Comparison of ENCODE assay signal across 9 mouse cellular contexts in genomic region chr1:92847873-92848839, GRCm38 (mm10). TPM values are rescaled to one million over a fixed set of nuclear protein-coding genes. Genes with fewer than 3 reads are reported as not detected.
DNase-seq lines count a peak whose midpoint lies in the region; ATAC-seq and TF ChIP-seq lines count a peak whose summit lies in the region.
"Had no signal": no experiment of that assay in that cellular context is flagged by ENCODE, and none has a peak within 500 bp of the region (broad histone marks: within the 10 kb centered on the region; RNA-seq: fewer than 3 reads in every experiment).

No protein-coding gene starts in this region.

- ATAC-seq in lung, embryonic 15.5 days (ENCODE audit: borderline replicate concordance, extremely low read depth, low FRiP score, low TSS enrichment), result no peak
- ATAC-seq in stomach, embryonic 15.5 days (ENCODE audit: insufficient read depth, low FRiP score, low read depth), result no peak

- peaks cover 7% of the 10 kb centered on the region; the same call in 1 of the 2 replicates for H3K4me1 ChIP-seq in lung, embryonic 15.5 days
- 0 out of 2 replicates have a peak, but pooled peaks cover 2% of the 10 kb centered on the region for H3K4me1 ChIP-seq in lung, adult 2 months (ENCODE audit: control insufficient read depth, insufficient read depth, low read length)
- peaks cover 61% of the 10 kb centered on the region for H3K4me1 ChIP-seq in forebrain, embryonic 10.5 days
- H3K4me1 ChIP-seq in stomach, embryonic 15.5 days, result peaks cover 13% of the 10 kb centered on the region

- peak overlapping the region; percentile 23; the same call in 1 of the 2 replicates for H3K4me3 ChIP-seq in lung, embryonic 15.5 days
- H3K4me3 ChIP-seq in lung, adult 2 months (replicated peaks; ENCODE audit: extremely low read depth, low read depth, low read length), result no peak overlapping the region
- H3K4me3 ChIP-seq in forebrain, embryonic 10.5 days, result peak overlapping the region; percentile 46
- H3K4me3 ChIP-seq in stomach, embryonic 15.5 days (replicated peaks), result peak overlapping the region; percentile 28

- H3K27me3 ChIP-seq in lung, embryonic 15.5 days, result peaks cover 9% of the 10 kb centered on the region
- no peaks in the 10 kb centered on the region; the same call in 1 of the 2 replicates for H3K27me3 ChIP-seq in forebrain, embryonic 10.5 days (ENCODE audit: poor library complexity, severe bottlenecking)
- H3K27me3 ChIP-seq in stomach, embryonic 15.5 days (replicated peaks), result no peaks in the 10 kb centered on the region

- H3K27ac ChIP-seq in lung, embryonic 15.5 days, result no peak overlapping the region
- H3K27ac ChIP-seq in forebrain, embryonic 10.5 days, result peak overlapping the region; percentile 77
- H3K27ac ChIP-seq in stomach, embryonic 15.5 days, result no peak overlapping the region
- H3K27ac ChIP-seq: macrophage had no signal

- WGBS in lung, embryonic 15.5 days, result 9% methylated on average over 41 of the region's 41 CpGs
- WGBS in lung, adult 2 months, result 23% methylated on average over 41 of the region's 41 CpGs
- WGBS in forebrain, embryonic 10.5 days, result 6% methylated on average over 41 of the region's 41 CpGs
- WGBS in stomach, embryonic 15.5 days, result 12% methylated on average over 39 of the region's 41 CpGs

- no peaks in the 10 kb centered on the region for H3K9me3 ChIP-seq in lung, embryonic 15.5 days
- H3K9me3 ChIP-seq in forebrain, embryonic 10.5 days, result no peaks in the 10 kb centered on the region
- no peaks in the 10 kb centered on the region for H3K9me3 ChIP-seq in stomach, embryonic 15.5 days

- no peaks in the 10 kb centered on the region for H3K36me3 ChIP-seq in lung, embryonic 15.5 days
- H3K36me3 ChIP-seq in forebrain, embryonic 10.5 days (replicated peaks), result peaks cover 83% of the 10 kb centered on the region
- H3K36me3 ChIP-seq in stomach, embryonic 15.5 days, result no peaks in the 10 kb centered on the region

- H3K4me2 ChIP-seq in lung, embryonic 15.5 days, result peak overlapping the region; percentile 49
- peak overlapping the region; percentile 57 for H3K4me2 ChIP-seq in stomach, embryonic 15.5 days

- no peak overlapping the region for H3K9ac ChIP-seq in lung, embryonic 15.5 days
- no peak overlapping the region for H3K9ac ChIP-seq in stomach, embryonic 15.5 days

- no peak for TF ChIP-seq POLR2A in lung, adult 2 months (IDR thresholded peaks at IDR 0.05; ENCODE audit: borderline replicate concordance, extremely low read depth, low read depth, low read length)

- no peak for DNase-seq in lung, adult 2 months
- DNase-seq in forebrain, embryonic 10.5 days (ENCODE audit: extremely low spot score, low spot score), result peak; percentile 59
- peak; percentile 30 for DNase-seq in liver
- no peak for DNase-seq in adipocyte (ENCODE audit: low spot score)
- no peak for DNase-seq in urinary bladder, postnatal 36 days (ENCODE audit: low spot score in 2 of 2)
- no peak for DNase-seq in spleen, postnatal 10 days (ENCODE audit: low spot score in 2 of 2)

- no peak for TF ChIP-seq CTCF in lung, adult 2 months (IDR thresholded peaks at IDR 0.05; ENCODE audit: insufficient read depth, low read length)

RNA-seq across cellular contexts. Expression of gene Gpc1, which starts 16.7 kb away (rescaled TPM):
- 34.2 and 35.1 TPM in 2 replicates for polyA plus RNA-seq in lung, embryonic 15.5 days (2015; fragmentation: Nextera tagmentation; extraction: Ambion mirVana)
- 23.4 and 23.6 TPM in 2 replicates for polyA plus RNA-seq in lung, adult 2 months (2012; rRNA removed)
- 95.2 and 99.2 TPM in 2 replicates for polyA plus RNA-seq in forebrain, embryonic 10.5 days (2016; fragmentation: Nextera tagmentation; extraction: Ambion mirVana)
- 48.7 TPM in 2 replicates for polyA plus RNA-seq in stomach, embryonic 15.5 days (2015; fragmentation: Nextera tagmentation; extraction: Ambion mirVana)

RNA-seq across cellular contexts. Expression of gene Ankmy1, which starts 54.5 kb away (rescaled TPM):
- 0.27 and 0.43 TPM in 2 replicates for polyA plus RNA-seq in lung, embryonic 15.5 days (2015; fragmentation: Nextera tagmentation; extraction: Ambion mirVana)
- 1.0 and 1.5 TPM in 2 replicates for polyA plus RNA-seq in lung, adult 2 months (2012; rRNA removed)
- 0.34 and 0.90 TPM in 2 replicates for polyA plus RNA-seq in forebrain, embryonic 10.5 days (2016; fragmentation: Nextera tagmentation; extraction: Ambion mirVana)
- polyA plus RNA-seq in stomach, embryonic 15.5 days (2015; fragmentation: Nextera tagmentation; extraction: Ambion mirVana), result 0.19 and 0.34 TPM in 2 replicates

RNA-seq across cellular contexts. Expression of gene Dusp28, which starts 58.6 kb away (rescaled TPM):
- 9.9 and 11.5 TPM in 2 replicates for polyA plus RNA-seq in lung, embryonic 15.5 days (2015; fragmentation: Nextera tagmentation; extraction: Ambion mirVana)
- polyA plus RNA-seq in lung, adult 2 months (2012; rRNA removed), result 21.9 and 27.1 TPM in 2 replicates
- polyA plus RNA-seq in forebrain, embryonic 10.5 days (2016; fragmentation: Nextera tagmentation; extraction: Ambion mirVana), result 14.3 and 14.8 TPM in 2 replicates
- 12.8 and 15.9 TPM in 2 replicates for polyA plus RNA-seq in stomach, embryonic 15.5 days (2015; fragmentation: Nextera tagmentation; extraction: Ambion mirVana)

Comparison
In these comparisons a context has a peak if more than half of its experiments do, and no peak if none do; other contexts are left out.
1. DNase-seq: peak in forebrain, embryonic 10.5 days (single experiment) and liver (single experiment); none in lung, adult 2 months (single experiment), adipocyte (single experiment), urinary bladder, postnatal 36 days (0 of 2) and spleen, postnatal 10 days (0 of 2).